Mouse (Mus musculus): Measurements from ENCODE around the gene Elovl7. TPM values are rescaled to one million over a fixed set of nuclear protein-coding genes. Genes with fewer than 3 reads are reported as not detected.

Gene Elovl7
- total and polyA plus RNA-seq, 2 experiments from 2014 or later = 2.6 to 2.9 TPM

DNA sequence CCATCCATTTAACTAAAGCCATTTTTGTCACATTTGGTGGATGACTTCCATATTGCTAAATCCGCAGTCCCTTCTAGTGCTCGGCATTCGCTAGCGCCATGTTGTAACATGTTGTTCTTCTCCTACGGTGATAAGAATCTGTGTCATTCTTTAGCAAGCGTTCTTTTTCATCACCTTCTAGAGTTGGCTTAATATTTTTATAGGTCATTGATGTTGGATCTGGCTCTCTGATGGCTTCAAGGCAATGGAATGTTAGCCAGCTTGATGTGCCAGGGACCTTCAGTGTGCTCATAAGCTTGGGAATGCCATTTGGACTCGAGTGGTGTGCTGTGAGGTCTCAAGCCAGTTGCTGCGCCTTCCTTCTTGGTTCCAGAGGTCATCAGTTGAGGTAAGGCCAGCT, 3.2 kb upstream of the Elovl7 start:
- Histone ChIP-seq H3K4me3 (ENCODE audit: low read depth, low read length) (no peak overlapping the region), H3K4me2 (ENCODE audit: low read depth) (no peak overlapping the region), H3K9ac (no peak overlapping the region), H3K9me3 (ENCODE audit: low read length) (no peaks in the 10 kb centered on the region), H3K4me1 (ENCODE audit: insufficient read depth) (no peaks in the 10 kb centered on the region), H3K36me3 (ENCODE audit: insufficient read depth) (no peaks in the 10 kb centered on the region), H3K27me3 (ENCODE audit: insufficient read depth, low read length) (peaks cover 12% of the 10 kb centered on the region), H3K27ac (ENCODE audit: low read depth, low read length) (no peak overlapping the region)
- DNase-seq (no peak), ATAC-seq (no peak)
- 93% methylated on average over 8 of the region's 8 CpGs for WGBS
- TF ChIP-seq CTCF (IDR thresholded peaks at IDR 0.05; ENCODE audit: low read depth) = no peak

DNA sequence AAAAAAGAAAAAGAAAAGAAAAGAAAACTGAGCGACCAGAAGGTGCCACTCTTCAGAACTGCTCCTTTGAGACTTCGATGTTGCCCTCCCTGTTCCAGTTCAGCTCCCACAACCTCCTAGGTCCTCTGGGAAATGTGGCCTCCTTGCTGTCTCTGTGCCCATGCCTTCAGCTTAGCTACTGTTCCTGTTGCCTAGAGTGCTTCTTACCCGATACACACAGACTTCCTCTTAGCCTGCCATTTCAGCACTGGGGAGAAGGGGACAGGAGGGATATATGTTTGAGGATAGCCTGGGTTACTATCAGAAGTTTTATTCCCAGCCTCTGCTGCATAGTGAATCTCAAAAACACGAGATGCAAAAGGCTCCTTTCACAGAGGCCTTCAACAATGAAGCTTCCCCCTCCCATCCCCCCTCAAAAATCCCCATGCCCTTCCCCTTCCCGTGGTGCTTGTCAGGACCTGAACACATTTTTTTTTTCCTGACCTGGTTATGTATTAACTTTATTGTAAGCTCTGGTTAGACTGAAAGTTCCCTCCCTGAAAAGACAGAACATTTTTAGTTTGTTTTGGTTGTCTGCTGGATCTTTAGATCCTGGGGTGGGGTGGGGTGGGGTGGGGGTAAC, 1.7 kb upstream of the Elovl7 start:
- Histone ChIP-seq H3K9me3 (ENCODE audit: low read length) (no peaks in the 10 kb centered on the region), H3K27me3 (ENCODE audit: insufficient read depth, low read length) (peaks cover 12% of the 10 kb centered on the region), H3K4me3 (ENCODE audit: low read depth, low read length) (no peak overlapping the region), H3K27ac (ENCODE audit: low read depth, low read length) (no peak overlapping the region), H3K9ac (no peak overlapping the region), H3K4me2 (ENCODE audit: low read depth) (no peak overlapping the region), H3K36me3 (ENCODE audit: insufficient read depth) (no peaks in the 10 kb centered on the region), H3K4me1 (ENCODE audit: insufficient read depth) (no peaks in the 10 kb centered on the region)
- ATAC-seq (no peak), DNase-seq (no peak)
- 46% methylated on average over 5 of the region's 5 CpGs for WGBS
- TF ChIP-seq CTCF (IDR thresholded peaks at IDR 0.05; ENCODE audit: low read depth) = no peak

DNA sequence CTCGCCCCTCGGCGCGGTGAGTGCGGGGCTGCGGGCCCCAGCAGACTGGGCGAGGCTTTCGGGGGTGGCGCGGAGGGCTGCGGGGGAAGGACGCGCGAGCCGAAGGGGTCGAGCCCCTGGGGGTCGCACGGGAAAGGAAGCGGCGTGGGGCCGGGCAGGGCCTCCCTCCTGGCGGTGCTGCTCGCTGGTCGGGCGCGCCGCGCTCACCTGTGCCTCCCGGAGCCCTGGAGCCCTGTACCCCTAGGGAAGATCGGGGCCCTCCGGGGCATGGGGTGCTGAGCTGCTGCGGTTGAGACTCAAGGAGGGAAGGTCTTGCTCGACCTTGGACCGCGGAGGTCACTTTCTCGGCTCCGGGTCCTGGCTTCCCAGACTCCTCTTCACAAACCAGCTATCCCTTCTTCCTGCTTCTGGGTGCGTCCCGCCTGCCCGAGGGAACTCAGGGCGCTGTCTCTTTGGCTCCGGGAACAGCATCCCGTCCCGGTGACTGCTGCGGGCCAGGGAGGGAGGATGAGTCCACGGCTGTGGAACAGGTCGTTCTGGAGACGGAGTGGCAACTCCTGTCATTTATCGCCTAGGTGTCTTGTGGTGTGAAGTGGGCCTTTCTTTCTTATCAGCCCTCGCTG, 392 bp downstream of the Elovl7 start:
- Histone ChIP-seq H3K36me3 (ENCODE audit: insufficient read depth) (no peaks in the 10 kb centered on the region), H3K27ac (ENCODE audit: low read depth, low read length) (no peak overlapping the region), H3K4me1 (ENCODE audit: insufficient read depth) (no peaks in the 10 kb centered on the region), H3K27me3 (ENCODE audit: insufficient read depth, low read length) (peaks cover 12% of the 10 kb centered on the region), H3K4me3 (ENCODE audit: low read depth, low read length) (peak overlapping the region; percentile 70), H3K9me3 (ENCODE audit: low read length) (no peaks in the 10 kb centered on the region), H3K4me2 (ENCODE audit: low read depth) (peak overlapping the region; percentile 98), H3K9ac (peak overlapping the region; percentile 60)
- peak; percentile 67 for ATAC-seq
- no peak for TF ChIP-seq CTCF (IDR thresholded peaks at IDR 0.05; ENCODE audit: low read depth)
- 2% methylated on average over 37 of the region's 50 CpGs for WGBS
- DNase-seq = peak; percentile 31

DNA sequence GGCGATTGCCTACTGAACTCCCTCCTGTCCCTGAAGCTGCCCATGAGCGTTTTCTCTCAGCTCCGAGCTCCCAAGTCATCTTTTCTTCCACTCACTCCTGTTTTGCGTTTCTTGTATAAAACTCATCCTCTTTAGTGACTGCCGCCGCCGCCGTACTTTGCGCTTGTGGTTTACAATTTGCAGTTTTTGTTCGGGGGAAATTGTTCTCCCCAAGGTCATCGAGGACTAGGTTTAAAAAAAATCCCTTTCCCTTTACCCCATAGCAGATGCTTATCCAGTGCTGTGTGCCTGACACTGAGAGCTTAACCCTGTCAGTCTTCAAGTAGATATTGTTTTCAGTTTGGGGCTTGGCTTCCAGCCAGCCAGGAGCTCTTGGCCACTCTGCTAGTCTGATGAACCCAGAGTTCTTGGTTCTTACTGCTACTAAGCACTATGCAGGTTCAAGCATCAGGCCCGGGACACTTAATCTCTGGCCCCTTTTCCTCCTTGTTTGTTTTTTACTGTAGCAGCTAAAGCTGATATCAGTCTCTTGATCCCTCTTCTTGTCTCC, 1.1 kb downstream of the Elovl7 start:
- TF ChIP-seq CTCF (IDR thresholded peaks at IDR 0.05; ENCODE audit: low read depth) = no peak
- Histone ChIP-seq H3K4me2 (ENCODE audit: low read depth) (peak overlapping the region; percentile 98), H3K9ac (no peak overlapping the region; the same call in 1 of the 2 replicates), H3K27me3 (ENCODE audit: insufficient read depth, low read length) (peaks cover 12% of the 10 kb centered on the region), H3K27ac (ENCODE audit: low read depth, low read length) (no peak overlapping the region), H3K9me3 (ENCODE audit: low read length) (no peaks in the 10 kb centered on the region), H3K4me1 (ENCODE audit: insufficient read depth) (no peaks in the 10 kb centered on the region), H3K36me3 (ENCODE audit: insufficient read depth) (no peaks in the 10 kb centered on the region), H3K4me3 (ENCODE audit: low read depth, low read length) (peak overlapping the region; percentile 70)
- DNase-seq (no peak), ATAC-seq (no peak)
- WGBS = 2% methylated on average over 12 of the region's 12 CpGs

DNA sequence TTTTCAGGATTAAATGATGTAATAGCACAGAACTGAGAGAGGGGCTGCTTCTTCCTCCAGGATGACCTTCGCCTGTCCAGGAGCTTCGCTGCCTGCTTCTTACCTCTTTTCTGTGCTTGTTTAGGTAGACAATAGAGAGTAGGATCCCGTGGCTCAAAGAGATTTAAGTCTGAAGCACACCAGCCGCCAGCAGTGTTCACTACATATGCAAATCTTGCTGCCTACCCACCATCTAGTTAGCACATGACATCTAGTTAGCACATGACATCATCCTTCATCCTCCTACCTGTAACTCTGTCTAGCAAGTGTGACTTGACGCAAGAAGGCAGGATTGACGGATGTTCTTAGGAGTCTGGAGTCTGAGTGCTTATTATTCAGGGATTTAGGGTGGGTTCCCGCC, 5.6 kb downstream of the Elovl7 start:
- Histone ChIP-seq H3K9ac (no peak overlapping the region), H3K4me2 (ENCODE audit: low read depth) (no peak overlapping the region), H3K4me3 (ENCODE audit: low read depth, low read length) (no peak overlapping the region), H3K36me3 (ENCODE audit: insufficient read depth) (no peaks in the 10 kb centered on the region), H3K27ac (ENCODE audit: low read depth, low read length) (no peak overlapping the region), H3K4me1 (ENCODE audit: insufficient read depth) (no peaks in the 10 kb centered on the region), H3K27me3 (ENCODE audit: insufficient read depth, low read length) (peaks cover 4% of the 10 kb centered on the region), H3K9me3 (ENCODE audit: low read length) (no peaks in the 10 kb centered on the region)
- no peak for TF ChIP-seq CTCF (IDR thresholded peaks at IDR 0.05; ENCODE audit: low read depth)
- no peak for ATAC-seq
- 59% methylated on average over 7 of the region's 7 CpGs for WGBS
- no peak for DNase-seq

DNA sequence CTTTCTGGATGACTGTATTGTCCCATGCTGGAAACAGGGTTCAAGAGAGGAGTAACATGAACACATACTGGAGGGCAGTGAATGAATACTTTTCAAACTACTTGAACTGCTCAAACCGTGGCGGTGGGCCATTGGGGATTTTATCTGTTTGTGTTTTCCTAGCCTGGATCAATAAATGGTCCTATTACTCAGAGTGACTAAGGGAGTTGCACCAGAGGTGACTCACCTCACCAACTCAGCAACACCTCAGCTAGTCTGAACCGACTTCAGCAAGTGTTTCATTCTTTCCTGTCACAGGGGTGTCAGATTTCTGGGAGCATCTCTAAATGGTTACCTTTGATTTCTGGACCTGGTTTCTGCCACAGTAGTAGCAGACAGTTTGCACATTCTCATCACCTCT, 15.0 kb downstream of the Elovl7 start:
- no peak overlapping the region for H3K27ac ChIP-seq (ENCODE audit: low read depth, low read length)
- H3K9me3 ChIP-seq (ENCODE audit: low read length) = no peaks in the 10 kb centered on the region
- no peak overlapping the region for H3K9ac ChIP-seq
- DNase-seq = no peak
- no peak for ATAC-seq
- no peak for TF ChIP-seq CTCF (IDR thresholded peaks at IDR 0.05; ENCODE audit: low read depth)
- H3K4me1 ChIP-seq (ENCODE audit: insufficient read depth) = no peaks in the 10 kb centered on the region
- H3K4me2 ChIP-seq (ENCODE audit: low read depth) = no peak overlapping the region
- H3K27me3 ChIP-seq (ENCODE audit: insufficient read depth, low read length) = no peaks in the 10 kb centered on the region
- H3K4me3 ChIP-seq (ENCODE audit: low read depth, low read length) = no peak overlapping the region
- 83% methylated on average over 3 of the region's 3 CpGs for WGBS
- no peaks in the 10 kb centered on the region for H3K36me3 ChIP-seq (ENCODE audit: insufficient read depth)

DNA sequence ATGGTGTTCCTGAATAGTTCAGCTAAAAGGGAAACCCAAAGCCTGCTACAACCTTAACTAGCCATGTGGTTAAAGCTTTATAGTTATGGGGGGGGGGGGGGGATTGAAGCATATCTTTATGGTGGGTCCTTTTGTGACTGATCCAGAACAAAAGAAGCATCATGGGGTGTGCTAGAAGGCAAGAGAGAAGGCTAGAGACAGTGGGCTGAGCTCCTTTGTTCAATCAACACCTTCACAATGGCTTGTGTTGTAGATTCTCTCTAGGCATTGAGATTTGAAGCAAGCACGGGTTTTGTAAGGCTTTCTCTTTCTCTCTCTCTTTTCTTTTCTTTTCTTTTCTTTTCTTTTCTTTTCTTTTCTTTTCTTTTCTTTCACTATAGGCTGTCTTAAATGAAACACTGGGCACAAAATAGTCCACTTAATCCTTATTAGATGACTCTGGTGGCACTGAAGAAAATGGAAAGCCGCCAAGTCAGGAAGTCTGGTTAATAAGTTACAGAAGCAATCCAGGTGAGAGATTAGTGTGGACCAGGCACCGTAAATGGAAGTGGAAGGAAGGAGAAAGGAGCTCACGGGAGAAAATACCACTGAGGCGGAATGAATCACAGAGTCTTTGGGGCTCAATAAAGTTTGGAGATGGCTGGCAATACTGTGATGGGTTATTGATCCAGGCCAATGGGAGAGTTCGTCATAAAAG, 15.6 kb downstream of the Elovl7 start:
- Histone ChIP-seq H3K9me3 (ENCODE audit: low read length) (no peaks in the 10 kb centered on the region), H3K27me3 (ENCODE audit: insufficient read depth, low read length) (no peaks in the 10 kb centered on the region), H3K36me3 (ENCODE audit: insufficient read depth) (no peaks in the 10 kb centered on the region), H3K4me1 (ENCODE audit: insufficient read depth) (no peaks in the 10 kb centered on the region), H3K9ac (no peak overlapping the region), H3K27ac (ENCODE audit: low read depth, low read length) (no peak overlapping the region), H3K4me2 (ENCODE audit: low read depth) (no peak overlapping the region), H3K4me3 (ENCODE audit: low read depth, low read length) (no peak overlapping the region)
- DNase-seq (no peak), ATAC-seq (no peak)
- TF ChIP-seq CTCF (IDR thresholded peaks at IDR 0.05; ENCODE audit: low read depth) = no peak
- 63% methylated on average over 6 of the region's 6 CpGs for WGBS
